Comparison of ENCODE assay signal across 1 mouse cellular context in the genomic region with DNA sequence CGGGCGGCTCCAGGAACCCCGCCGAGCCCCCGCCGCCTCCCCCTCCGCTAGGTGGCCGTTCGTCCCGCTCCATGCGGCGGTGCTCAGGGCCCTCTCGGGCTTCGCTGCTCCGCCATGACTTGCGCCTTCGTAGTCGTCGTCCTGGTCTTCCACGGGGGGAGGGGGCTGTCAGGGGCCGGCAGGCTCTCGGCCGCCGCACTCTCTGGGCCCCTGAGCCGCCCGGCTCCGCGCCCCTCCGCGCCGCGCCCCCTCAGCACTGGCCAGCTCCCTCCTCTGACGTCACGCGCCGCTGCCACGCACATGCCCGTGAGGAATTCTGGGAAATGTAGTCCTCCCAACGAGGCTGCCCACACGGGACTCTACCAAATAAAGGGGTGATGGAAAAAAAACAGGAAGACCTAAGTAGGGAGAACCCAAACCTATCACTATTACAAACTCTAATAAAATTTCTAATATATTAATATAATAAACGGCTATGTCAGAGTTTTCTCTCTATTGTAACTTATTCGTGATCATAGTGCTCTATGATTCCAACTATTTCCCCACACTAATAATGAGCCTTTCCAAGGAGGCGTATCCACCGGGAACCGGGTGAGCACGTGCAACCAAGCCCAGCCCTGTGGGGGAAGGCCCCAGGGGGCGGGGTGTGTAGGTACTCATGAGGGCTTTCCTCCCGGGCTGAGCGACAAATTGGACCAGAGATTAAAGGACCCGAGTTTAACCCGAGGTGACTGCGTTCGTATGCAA.
TF ChIP-seq lines count a peak whose summit lies in the region.

No protein-coding gene starts in this region.

TF ChIP-seq in CH12.LX, 34 proteins besides CTCF, POLR2A, EP300 and RAD21:
- TF ChIP-seq USF1 (IDR thresholded peaks at IDR 0.05; ENCODE audit: low read depth, low read length) (peak; percentile 20), CHD2 (IDR thresholded peaks at IDR 0.05; ENCODE audit: low read length) (peak; percentile 47; the same call in 1 of the 2 replicates), USF2 (conservative IDR thresholded peaks at IDR 0.05; ENCODE audit: low read depth, low read length) (peak; percentile 44), MAFK (IDR thresholded peaks at IDR 0.05; ENCODE audit: insufficient replicate concordance, low read length) (no peak), GABPA (IDR thresholded peaks at IDR 0.05; ENCODE audit: insufficient replicate concordance, low read depth, low read length) (peak; percentile 36; the same call in 1 of the 2 replicates), NELFE (IDR thresholded peaks at IDR 0.05; ENCODE audit: low read depth, low read length) (peak; percentile 54; the same call in 1 of the 2 replicates), MAZ (IDR thresholded peaks at IDR 0.05; ENCODE audit: low read depth, low read length) (peak; percentile 83), KAT2A (IDR thresholded peaks at IDR 0.05; ENCODE audit: insufficient replicate concordance, low read length) (peak; percentile 90; the same call in 1 of the 2 replicates), MXI1 (IDR thresholded peaks at IDR 0.05; ENCODE audit: low read depth, low read length) (peak; percentile 87), MAX (IDR thresholded peaks at IDR 0.05; ENCODE audit: low read length) (peak; percentile 86), PAX5 (IDR thresholded peaks at IDR 0.05; ENCODE audit: low read length) (no peak), MYC (IDR thresholded peaks at IDR 0.05; ENCODE audit: low read depth, low read length) (peak; percentile 91), ZNF384 (IDR thresholded peaks at IDR 0.05; ENCODE audit: low read depth, low read length) (peak; percentile 83), ZKSCAN1 (IDR thresholded peaks at IDR 0.05; ENCODE audit: borderline replicate concordance, low read depth, low read length) (no peak), POLR2AphosphoS2 (IDR thresholded peaks at IDR 0.05; ENCODE audit: low read depth, low read length) (no peak), RCOR1 (conservative IDR thresholded peaks at IDR 0.05; ENCODE audit: low read depth, low read length) (no peak), NRF1 (IDR thresholded peaks at IDR 0.05; ENCODE audit: low read depth, low read length) (peak; percentile 64), TBP (conservative IDR thresholded peaks at IDR 0.05; ENCODE audit: low read depth, low read length) (0 out of 2 replicates have a peak, but pooled peaks have one; percentile 32), SIN3A (IDR thresholded peaks at IDR 0.05; ENCODE audit: low read length) (peak; percentile 95), MEF2A (IDR thresholded peaks at IDR 0.05; ENCODE audit: borderline replicate concordance, low read depth, low read length) (peak; percentile 32; the same call in 1 of the 2 replicates), TCF12 (IDR thresholded peaks at IDR 0.05; ENCODE audit: low read depth, low read length) (peak; percentile 47; the same call in 1 of the 2 replicates), UBTF (IDR thresholded peaks at IDR 0.05; ENCODE audit: low read depth, low read length) (peak; percentile 48; the same call in 1 of the 2 replicates), JUND (conservative IDR thresholded peaks at IDR 0.05; ENCODE audit: low read depth, low read length) (0 out of 2 replicates have a peak, but pooled peaks have one; percentile 13), ELF1 (IDR thresholded peaks at IDR 0.05; ENCODE audit: low read depth, low read length) (peak; percentile 61), CHD1 (IDR thresholded peaks at IDR 0.05; ENCODE audit: low read depth, low read length) (peak; percentile 99), ZMIZ1 (IDR thresholded peaks at IDR 0.05; ENCODE audit: low read depth, low read length) (no peak), SMC3 (IDR thresholded peaks at IDR 0.05; ENCODE audit: low read depth, low read length) (no peak), ETS1 (conservative IDR thresholded peaks at IDR 0.05; ENCODE audit: low read depth, low read length) (peak; percentile 27; the same call in 1 of the 2 replicates), BHLHE40 (IDR thresholded peaks at IDR 0.05; ENCODE audit: low read depth, low read length) (peak; percentile 97), ZC3H11A (IDR thresholded peaks at IDR 0.05; ENCODE audit: low read depth, low read length) (no peak), IRF4 (IDR thresholded peaks at IDR 0.05; ENCODE audit: low read depth, low read length) (no peak), JUN (IDR thresholded peaks at IDR 0.05; ENCODE audit: insufficient read depth, low read depth, low read length) (no peak), E2F4 (IDR thresholded peaks at IDR 0.05; ENCODE audit: insufficient replicate concordance, low read depth, low read length) (no peak), HCFC1 (IDR thresholded peaks at IDR 0.05; ENCODE audit: low read depth, low read length) (peak; percentile 96)
